Mouse (Mus musculus): ENCODE results near the gene Dscam.

Gene Dscam

DNA sequence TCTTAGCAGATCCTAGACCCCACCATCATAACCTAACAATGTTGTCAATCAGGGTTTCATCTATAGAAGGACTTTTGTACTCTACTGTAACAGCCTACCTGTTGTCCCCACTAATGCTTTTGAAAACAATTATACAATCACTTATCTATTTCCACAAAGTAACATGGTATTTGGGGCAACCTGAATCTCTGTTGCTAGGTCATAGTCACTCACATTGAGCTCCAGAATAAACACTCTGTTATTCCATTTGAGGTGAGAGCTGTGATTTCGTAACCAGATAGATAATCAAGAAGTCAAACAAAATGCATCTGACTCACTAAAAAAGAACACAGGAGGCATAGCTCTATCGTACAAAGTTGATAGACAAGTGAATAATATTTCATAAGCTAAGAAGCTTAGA lies 226.9 kb downstream of the Dscam start:
- DNase-seq (ENCODE audit: low spot score): no peak

DNA sequence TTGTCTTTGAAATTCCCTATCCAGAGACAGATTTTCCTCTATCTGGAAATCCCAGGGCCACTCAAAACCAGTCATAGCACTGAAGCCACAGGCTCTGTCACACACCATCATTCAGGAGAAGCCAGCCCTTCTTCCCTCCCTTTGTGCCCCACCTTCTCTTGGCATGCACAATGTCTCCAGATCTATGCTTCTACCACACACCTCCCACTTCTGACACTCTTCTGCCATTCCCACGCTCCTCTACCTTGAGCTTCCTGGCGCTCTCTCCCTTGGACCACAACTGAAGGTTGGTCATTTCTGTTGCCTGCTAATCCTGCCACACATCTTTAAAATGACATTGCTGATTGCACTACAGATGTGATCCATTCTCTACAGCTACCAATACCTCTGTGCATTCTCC lies 235.8 kb downstream of the Dscam start:
- DNase-seq (ENCODE audit: low spot score): no peak

DNA sequence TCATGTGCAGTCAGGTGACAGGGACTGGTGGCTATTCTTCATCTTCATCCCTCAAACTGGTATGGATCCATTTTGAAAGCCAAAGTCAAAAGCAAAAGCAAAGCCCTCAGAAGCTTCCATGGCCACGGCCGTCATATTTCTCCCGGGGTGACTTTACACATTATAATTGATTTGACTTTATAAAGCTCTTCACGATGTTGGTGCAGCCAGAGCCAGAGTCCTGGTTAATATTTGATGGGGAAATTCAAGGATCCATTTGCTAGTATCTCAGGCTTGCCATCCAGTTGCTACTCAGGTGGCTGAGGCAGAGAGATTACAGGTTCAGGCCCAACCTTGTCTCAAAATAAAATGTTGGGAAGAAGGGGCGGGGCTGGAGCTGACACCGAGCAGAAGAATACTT lies 238.3 kb downstream of the Dscam start:
- no peak for DNase-seq (ENCODE audit: low spot score)

DNA sequence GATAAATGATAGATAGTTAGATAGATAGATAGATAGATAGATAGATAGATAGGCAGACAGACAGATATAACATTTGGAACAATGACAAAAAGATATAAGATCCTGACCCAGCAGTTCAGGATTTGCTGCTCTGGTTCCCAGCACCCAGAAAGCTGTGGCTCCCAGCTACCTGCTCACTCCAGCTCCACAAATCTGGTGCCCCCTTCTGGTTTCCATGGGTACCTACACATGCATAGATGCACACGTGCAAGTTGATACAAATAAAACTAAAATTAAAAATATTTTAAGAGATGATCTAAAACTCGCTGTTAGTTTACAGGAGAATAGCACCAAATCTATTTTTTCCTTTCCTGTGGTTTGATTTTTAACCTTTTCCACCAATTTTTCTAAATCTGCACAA lies 238.8 kb downstream of the Dscam start:
- DNase-seq (ENCODE audit: low spot score): no peak

DNA sequence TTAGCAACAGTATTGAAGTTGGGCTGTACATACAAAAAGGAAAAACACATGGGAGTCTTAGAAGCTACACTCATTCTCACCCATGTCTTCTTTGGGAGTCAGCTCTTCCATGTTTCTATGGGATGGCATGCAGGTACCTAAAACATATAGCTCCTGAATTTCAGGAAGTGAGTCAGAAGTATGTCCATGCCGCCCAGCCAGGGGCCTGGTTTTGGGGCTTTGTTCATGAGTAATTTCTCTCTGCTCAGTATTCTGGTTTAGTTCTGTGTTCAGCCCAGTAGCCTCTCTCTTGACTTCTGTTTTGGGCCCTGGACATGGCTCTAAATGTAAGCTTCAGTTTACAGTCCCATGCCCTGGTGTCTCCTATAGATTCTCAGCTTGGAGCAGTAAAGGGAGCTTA lies 242.5 kb downstream of the Dscam start:
- no peak for DNase-seq (ENCODE audit: low spot score)

DNA sequence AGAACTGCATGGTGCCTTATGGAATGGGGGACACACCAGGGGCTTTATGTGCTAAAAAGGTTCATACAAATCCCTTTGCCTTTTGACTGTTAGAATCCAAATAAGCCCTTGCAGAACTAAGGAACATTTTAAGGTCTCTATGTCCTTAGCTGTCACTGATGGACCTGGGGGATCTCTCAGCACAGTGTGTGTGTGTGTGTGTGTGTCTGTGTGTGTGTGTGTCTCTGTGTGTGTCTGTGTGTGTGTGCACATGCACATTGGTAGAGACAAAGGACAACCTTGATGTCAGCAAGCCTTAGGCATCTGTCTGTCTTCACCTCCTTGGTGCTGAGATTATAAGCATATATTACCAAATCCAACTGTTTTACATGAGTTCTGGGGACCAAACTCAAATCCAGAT lies 243.1 kb downstream of the Dscam start:
- no peak for DNase-seq (ENCODE audit: low spot score)

DNA sequence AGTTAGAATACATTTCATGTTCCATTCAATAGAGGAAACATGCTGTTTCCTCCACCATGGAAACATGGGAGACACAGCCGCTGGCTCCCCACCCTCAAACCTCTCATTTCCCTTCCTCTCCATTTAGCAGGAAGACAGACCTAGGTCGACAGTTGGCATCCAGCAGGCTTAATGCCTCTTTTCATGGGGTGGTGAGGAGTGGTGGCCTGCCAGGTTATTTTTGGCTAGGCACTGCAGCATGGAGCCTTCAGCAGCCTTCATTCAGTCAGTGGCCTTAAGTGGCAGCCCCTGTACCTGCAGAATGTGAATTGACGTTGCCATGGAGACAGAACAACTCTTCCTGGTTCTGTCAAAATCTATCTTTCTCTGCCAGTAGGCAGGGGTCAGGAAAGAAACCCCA lies 243.6 kb downstream of the Dscam start:
- DNase-seq (ENCODE audit: low spot score): no peak

DNA sequence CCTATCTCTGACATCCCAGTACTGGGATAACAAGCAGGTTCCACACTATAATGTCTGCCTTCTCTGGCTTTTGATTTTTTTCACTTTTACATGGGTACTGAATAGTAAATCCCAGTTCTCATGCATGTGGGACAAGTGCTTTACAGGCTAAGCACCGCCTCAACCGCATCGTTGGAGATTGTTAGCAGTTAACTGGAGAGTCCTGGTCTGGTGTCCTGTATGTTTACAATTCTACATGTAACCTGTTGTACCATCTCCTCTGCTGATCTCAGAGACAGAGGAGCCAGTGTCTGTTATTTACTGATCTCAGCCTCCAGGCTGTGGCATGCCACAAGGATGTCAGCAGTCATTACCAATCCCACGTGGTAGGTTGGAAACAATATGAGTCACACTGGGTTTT lies 246.6 kb downstream of the Dscam start:
- no peak for DNase-seq (ENCODE audit: low spot score)

DNA sequence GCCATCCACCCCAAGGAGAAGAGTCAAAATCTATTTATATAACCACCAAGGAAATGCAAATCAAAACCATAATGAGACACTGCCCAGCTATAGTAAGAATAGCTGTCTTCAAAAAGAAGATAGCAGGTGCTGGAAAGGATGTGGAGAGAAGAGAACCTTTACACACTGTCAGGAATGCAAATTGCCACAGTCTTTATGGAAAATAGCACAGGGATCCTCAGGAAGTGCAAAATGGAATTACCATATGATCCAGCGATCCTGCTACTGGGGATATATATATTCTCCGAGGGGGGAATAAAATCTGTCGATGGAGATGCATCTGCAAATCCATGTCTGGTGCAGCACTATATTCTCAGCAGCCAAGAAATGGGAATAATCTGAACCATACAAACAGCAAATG lies 256.1 kb downstream of the Dscam start:
- DNase-seq (ENCODE audit: low spot score): no peak

DNA sequence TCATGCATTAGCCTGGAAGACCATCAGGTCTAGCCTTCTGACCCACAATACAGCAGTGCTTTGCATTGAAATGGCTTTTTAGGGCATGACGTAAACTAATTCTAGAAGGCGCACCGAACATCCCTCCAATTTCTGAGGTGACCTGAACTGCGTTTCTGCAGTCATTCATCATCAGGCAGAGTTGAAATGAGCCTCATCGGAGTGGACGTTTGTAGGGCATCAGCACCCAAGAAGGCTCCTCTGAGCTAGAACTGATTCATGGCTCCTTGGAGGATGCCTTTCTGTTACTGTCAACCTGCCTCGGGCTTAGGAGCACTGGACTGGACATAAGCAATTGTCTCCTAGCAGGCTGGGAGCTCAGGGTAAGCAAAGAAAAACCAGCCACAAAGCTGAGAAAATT lies 257.7 kb downstream of the Dscam start:
- DNase-seq (ENCODE audit: low spot score): no peak

DNA sequence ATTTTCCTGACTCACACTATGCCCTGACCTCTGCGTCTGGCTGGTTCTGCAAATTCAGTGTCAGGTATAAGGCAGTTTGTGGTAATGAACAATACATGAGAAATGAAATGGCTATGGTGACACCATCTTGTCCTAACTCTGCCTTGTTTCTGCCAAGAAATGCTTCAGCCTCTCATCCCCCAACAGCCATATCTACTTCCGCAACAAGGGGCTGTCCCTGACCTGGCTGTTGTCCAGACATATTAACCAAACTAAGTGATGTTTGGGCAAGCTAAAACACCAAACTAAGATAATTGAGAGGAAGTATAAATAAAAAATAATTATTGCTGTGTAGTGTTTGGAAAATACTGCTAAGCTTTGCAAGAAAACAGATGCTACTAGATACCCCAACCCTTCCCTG lies 258.4 kb downstream of the Dscam start:
- no peak for DNase-seq (ENCODE audit: low spot score)

DNA sequence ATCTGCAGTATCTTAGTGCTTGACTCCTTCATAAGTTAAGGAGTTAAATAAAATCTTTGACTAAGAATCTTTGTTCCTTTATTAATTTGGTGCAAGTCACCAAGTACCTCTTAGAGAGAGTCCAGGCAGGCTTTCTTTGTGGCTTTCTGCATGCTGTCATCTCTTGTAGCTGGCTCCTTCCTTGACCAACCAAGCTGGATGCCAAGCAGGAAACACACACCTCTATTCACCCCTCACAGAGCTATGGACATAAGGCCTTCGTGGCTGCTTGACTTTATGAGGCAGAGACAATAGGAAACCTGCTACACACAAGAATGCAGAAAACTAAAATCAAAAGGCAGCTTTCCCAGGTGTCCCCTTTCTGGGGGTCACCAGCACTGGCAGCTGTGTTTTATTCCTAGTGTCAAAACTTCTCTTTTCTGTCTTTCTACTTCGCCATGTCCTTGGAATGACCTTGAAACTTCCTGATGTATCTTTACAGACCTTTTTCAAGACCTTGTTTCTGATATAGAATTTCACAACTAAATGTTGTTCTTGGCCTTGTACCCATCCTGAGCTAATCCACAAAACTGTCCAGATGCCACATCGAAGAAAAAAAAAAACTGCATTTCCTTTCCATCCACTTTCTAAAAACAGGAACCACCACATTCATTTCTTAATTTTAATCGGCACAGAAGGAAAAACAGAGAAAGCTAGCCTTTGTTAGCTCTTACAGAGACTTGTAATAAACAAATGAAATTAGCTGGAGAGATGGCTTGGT lies 260.0 kb downstream of the Dscam start:
- no peak for DNase-seq (ENCODE audit: low spot score)

DNA sequence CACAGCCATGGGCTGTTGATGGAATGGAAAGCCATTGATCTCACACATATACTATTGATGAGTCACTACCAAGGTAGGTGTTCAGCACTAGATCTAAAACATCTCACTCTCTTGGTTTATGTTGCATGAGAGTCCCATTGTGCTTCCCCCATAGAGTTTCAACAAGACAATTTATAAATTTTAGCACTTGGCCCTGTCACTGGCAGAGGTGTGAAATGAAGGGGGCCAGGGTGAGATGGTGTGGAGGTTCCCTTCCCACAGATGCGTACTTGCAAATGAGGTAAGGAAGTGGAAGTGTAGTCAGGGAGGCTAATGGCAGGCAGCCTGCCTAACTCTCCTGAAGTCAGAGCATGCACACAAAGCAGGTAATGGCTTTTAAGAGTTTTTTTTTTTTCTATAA lies 262.7 kb downstream of the Dscam start:
- no peak for DNase-seq (ENCODE audit: low spot score)

DNA sequence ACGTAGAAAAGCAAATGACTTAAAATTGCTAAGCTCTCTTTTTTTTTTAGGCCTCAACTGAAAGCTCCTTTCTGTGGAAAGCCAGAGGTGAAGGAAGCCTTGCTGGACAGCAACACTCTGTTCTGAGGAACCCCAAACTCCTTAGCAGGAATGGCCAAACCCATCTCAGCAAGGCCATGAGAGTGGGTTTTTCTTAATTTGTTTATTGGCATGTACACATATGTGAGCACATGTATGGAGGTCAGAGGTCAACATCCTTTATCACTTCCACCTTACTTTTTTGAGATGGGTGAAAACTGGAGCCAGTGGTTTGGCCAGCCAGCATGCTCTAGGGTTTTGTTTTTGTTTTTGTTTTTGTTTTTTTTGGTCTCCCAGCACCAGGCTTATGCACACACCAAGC lies 263.5 kb downstream of the Dscam start:
- no peak for DNase-seq (ENCODE audit: low spot score)

DNA sequence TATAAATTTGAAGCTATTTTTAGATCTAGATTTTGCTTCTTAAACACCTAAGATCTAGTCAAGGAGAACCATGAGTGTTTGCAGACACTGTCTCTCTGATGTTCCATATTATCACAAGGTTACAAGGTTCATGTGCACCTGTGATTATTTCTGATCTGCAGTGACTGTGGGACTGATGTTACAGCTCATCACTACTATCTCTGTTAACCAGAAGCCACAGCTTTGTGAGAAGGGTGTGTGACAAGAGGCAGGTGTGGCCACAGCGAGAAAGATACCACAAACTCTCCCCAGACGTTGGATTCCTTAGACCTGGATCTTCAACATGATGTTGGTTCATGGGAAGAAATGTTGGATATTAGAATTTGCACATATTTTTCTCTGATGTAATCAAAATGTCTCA lies 263.9 kb downstream of the Dscam start:
- DNase-seq (ENCODE audit: low spot score): no peak

DNA sequence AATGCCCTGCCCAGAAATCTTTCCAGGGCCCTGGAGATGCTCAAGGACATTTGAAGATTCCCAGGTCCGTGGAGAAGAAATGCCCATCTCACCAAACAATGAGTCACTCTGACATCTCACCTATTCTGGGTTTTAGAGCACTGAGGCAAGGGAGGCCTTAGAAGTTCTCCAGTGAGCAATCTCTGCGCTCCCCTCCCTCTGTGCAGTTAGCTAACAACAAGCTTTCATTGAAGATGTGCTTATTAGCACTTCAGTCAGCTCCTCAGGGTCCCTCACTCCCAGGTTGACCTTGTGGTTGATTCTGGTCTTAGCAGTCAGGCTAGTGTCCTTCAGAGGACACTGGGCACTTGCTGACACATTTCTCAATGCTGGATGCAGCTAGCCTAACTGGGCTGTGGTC lies 265.8 kb downstream of the Dscam start:
- DNase-seq (ENCODE audit: low spot score): no peak

DNA sequence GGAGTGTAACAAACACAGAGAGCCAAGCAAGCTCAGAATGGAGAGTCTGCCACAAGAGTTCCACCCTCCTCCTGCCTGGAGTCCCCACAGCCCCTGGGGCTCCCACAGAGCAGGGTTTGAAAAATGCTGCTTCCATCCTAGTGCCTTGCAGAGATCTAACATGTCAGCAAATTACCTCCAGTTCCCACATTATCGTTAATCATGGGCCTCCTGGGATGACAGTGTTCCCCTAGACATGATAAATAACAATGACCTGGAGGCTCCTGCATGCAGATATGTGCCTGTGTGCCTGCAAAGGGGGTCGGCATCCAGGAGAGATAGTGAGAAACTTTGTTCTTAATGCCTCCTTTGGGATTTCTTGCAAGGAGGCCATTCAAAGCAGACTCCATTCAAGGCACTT lies 266.2 kb downstream of the Dscam start:
- DNase-seq (ENCODE audit: low spot score): no peak

DNA sequence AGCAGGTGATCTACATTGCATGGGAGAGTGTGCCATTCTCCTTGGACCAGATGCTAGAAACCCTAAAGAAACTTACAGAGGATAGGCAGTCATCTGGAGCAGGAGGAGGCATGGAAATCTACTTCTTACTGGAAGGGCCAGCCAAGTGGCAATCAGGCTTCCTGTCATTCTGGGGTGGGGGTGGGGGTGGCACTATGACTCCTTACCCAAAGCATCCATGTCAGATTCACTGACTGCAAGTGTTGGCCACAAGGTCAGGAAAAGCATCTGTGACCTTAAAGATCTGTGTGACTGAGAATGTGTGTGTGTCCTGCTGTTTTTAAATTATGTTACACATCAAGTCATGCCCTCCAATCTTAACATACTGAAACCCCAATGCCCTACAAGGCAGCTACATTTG lies 268.0 kb downstream of the Dscam start:
- DNase-seq (ENCODE audit: low spot score): no peak

DNA sequence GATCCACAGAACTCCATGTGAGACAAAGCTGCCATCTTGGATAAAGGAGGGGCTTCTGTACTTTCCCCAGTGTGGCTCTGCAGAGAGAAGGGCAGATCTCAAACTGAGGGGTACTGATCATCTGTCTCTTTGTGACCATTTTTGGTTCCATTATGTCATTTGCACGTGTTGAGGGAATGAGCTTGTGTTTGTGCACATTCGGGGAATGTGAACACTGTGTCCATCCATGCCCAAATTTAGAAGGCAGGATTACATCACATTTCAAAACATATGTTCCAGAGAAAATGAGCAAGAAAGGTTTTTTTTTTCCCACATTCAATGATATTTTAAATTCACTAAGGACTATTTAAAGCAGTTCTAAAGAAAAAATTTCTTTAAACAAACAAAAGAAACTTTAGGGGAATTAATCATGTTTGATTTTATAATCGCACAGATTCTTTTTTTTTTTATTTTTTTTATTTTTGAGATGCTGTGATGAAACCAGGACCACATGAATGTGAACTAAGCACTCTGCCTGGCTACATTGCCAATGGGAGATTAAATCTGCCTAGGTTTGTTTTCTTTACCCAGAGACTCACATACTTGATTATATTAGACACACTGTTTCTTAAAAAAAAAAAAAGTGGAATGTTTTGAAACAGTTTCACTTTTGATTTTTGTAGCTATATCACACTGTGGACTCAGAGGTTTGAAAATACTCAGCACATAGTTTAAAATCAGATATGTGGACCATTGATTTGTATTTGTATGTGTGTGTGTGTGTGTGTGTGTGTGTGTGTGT lies 269.1 kb downstream of the Dscam start:
- no peak for DNase-seq (ENCODE audit: low spot score)

DNA sequence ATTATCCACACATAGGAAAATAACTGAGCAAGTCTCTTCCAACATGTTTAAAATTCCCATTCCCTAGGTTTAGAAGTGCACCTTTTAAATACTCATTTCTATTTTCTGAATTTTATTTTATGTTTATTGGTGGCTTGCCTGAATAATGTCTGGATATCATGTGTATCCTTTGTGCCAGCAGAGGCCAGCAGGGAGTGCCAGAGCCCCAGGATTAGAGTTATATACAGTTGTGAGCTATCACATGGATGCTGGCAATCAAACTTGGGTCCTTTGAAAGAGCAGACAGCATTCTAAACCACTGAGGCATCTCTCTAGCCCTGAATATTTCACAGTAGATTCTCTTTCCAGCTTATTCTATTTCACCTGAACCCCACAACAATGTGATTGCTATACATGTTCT lies 271.2 kb downstream of the Dscam start:
- no peak for DNase-seq (ENCODE audit: low spot score)

DNA sequence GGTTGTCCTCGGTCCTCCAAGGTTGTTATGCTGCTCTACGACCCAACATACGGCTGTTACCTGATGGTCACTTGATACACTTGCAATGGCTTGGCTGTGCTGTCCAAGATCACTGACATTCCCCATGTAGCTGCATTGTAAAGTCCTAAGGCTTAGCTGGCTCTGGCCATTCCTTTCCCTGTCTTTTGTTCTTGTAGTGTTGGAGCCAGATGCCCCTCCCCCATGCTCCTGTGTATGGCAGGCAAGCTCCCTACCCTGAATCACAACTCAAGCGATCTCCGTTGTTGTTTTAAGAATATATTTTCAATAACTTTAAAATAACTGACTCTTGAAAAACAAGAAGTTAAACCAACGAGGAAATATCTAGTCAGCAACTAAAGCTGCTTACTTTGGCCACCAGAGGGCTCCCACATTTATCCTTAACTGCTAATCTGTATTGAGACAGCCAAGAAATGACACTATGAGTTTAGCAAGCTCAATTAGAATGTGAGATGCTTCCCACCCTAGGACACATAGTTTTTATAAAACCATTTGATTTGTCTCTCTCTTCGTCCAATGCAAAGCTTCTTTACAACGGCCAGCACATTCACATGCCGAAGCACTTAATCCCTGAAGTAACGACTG lies 273.9 kb downstream of the Dscam start:
- peak; percentile 36 for DNase-seq (ENCODE audit: low spot score)

DNA sequence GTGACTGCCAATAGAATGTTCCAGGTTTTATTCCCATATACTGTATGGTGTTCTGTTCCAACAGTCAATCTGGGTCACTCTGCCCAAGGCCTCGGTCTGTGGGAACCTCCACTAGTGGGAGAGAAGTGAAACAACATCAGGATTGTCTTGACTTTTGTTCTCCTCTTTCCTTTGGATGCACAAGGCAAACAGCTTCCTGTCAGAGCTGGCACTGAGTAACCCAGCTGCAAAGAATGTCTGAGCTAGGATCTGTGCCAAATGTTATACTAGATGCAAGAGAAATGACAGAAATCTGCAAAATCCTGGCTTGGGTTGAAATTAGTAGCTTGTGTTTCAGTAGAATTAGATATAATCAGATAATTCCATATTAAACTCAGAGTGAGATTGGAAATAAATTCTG lies 282.5 kb downstream of the Dscam start:
- DNase-seq (ENCODE audit: low spot score): no peak

DNA sequence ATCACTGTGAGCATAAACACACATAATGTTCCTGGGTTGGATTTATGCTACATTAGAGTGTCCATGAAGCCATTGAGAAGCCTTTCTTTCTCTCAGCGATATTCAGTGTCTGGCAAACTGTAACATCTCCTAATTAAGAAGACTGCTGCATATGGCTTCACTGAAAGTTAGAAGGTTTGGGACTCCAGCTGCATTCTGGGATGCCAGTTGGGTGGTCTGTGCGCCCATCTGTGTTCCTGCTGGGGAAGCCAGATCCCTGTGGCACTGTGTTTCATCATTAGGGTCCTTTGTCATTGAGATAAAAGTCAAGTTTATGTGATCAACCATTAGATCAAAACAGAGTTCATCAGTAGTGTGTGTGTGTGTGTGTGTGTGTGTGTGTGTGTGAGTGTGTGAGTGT lies 284.7 kb downstream of the Dscam start:
- DNase-seq (ENCODE audit: low spot score): peak; percentile 42
